Mouse (Mus musculus): ENCODE results near the gene Gtpbp1. TPM values are rescaled to one million over a fixed set of nuclear protein-coding genes. Genes with fewer than 3 reads are reported as not detected.

The Gtpbp1 gene
- total RNA-seq, 2 experiments from 2014 or later, result 28.8 to 30.2 TPM

- peak; percentile 75 to 77 for DNase-seq (ENCODE audit: low spot score in 2 of 2)
Measured at GRCm38 (mm10) chr15:79752742-79753419, 62.2 kb downstream of the Gtpbp1 start.

DNA sequence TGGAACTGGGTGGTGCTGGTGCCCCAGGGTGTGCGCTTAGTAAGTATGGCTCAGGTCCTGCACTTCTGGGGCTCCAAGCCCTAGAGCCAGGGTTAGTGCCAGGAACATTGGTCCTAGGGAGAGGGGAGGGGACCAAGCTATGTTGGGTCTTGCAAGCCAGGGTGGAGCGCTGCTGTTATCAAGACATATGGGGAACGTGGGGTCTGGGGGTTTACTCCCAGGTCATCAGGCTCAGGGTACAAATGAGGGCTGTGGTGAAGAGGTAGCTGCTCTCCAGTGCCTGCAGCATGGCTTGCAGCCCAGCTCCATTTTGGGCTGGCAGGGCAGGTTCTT lies 62.7 kb downstream of the Gtpbp1 start:
- DNase-seq (ENCODE audit: low spot score in 2 of 2), result no peak

GRCm38 (mm10) chr15:79753873-79754272 lies 63.2 kb downstream of the Gtpbp1 start:
- no peak for DNase-seq (ENCODE audit: low spot score in 2 of 2)

DNA sequence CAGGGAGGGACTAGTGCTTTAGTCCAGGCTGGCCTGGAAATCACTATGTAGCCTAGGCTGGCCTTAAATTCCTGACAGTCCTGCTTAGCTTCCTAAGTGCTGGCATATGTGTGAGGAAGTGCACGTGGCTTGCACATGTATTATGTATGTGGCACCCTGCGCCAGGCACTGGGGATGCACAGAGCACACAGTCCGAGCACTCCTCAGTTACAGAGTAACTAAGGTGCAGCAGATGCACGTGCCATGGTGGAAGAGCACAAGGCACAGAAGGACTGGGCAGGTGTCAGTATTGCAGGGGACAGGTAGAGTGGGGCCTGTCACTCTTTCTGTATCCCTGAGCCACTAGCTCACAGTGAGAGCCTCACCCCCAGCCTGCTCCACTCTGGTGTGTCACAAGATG lies 64.5 kb downstream of the Gtpbp1 start:
- DNase-seq (ENCODE audit: low spot score in 2 of 2), result no peak

DNA sequence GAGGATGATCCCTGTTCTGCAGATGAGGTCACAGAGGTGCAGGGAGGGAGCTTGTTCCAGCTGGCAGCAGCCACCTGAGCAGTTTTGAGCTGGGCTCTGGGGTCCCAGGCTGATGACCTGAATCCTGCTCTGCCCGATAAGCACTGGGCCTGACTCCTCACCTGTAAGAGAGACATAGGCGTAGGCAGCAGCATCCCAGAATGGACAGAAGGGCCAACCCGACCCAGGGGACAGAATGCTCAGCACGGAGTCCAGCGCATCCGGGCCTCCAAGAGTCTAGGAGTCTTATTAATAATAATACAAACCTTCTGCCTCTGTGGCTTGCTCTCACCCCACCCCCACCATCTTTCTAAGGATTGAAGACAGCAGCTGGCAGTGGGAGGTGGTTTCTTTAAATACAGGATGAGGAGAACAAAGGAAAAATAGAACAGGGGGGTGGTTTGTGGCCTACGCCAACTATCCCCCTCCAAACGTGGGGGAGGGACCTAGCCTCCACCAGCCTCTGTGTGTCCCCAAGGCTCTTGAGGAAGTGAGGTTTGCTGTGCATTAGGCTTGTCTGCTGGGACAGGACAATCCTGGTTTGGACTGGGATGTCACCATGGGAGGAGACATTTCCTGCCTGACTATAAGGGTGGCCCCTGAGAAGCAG lies 65.5 kb downstream of the Gtpbp1 start:
- DNase-seq (ENCODE audit: low spot score in 2 of 2), result no peak

DNA sequence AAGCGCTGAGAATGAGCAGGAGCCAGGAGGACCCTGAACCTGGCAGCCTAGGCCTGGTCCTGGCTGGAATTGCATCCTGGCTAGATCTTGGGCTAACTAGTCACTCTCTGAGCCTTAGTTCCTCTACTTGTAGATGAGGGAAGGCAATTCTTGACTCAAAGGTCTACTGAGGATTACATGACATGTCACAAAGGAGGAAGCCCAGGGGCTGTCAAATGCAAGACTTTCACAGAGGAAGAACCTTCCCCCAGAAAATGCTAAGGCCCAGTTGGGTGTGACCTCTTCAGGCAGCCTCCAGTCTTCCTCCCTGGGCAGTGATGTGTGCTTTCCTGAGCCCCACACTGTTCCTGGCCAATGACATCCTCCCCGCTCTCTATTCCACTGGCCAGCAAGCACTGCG lies 66.5 kb downstream of the Gtpbp1 start:
- DNase-seq (ENCODE audit: low spot score in 2 of 2), result no peak

DNA sequence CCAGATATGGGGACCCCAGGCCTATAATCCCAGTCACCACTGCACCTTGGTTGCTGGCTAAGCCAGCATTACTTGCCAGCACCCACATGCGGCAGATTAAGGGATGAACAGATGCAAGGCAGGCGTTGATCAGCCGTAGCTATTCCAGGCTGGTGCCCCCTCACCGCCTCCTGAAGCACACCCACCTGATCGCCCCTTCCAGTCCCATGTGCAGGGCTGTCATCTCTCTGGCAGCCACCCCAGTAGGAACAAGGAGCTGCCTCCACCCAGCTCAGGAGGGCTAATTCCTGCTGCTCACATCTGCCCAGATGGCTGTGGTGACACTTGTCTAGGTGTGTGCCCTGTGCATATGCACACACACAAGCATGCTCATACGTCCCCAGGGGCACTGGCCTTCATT lies 70.3 kb downstream of the Gtpbp1 start:
- DNase-seq (ENCODE audit: low spot score in 2 of 2), result no peak

DNA sequence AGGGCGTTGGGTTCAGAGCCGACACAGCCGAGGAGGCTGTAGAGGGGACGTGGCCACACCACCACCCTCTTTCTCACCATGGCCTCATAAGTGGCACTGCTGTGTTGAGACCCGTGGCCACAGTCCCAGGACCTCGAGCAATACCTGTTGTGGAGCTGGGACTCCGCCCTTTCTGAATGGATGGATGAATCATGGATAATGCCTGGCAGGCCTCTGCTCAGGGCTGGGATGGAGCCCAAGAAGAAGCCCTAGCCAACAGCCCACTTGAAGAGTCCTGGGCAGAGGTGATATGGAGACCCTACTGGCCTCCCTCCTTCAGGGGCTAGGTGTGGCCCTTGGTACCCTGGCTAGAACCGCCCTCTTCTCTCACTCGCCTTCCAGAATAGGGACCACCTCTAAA lies 72.4 kb downstream of the Gtpbp1 start:
- DNase-seq (ENCODE audit: low spot score in 2 of 2), result no peak

DNA sequence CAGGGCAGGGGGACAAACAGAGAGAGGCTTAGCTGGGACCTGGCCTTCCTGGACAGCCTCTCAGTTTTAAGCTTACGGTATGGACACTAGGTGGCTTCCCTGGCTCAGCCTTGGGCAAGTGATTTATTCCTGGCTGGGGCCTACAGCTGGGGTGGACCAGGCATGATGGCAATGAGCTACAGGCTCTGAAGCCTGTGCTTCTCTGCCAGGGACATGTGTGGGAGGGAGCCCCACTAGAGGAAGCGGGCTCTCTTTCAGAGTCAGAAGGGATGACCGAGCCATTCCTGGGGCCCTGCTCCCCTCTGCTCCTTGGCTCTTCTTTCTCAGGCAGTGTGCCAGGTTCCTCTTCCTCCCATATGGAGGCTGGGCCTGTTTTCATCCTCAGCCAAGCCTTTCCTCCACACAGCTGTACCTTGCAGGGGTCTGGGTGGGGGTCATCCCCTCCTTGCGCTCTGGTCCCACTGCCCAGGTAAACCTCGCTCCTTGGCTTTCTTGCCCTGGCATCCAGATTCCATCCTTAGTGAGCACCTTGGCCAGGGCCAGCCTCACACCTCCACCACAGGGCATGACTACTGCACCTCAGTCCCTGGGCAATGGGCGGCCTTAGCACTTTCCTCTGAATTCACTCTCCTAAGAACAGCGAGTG lies 73.1 kb downstream of the Gtpbp1 start:
- DNase-seq (ENCODE audit: low spot score in 2 of 2), result no peak

GRCm38 (mm10) chr15:79764539-79765267 lies 74.1 kb downstream of the Gtpbp1 start:
- no peak for DNase-seq (ENCODE audit: low spot score in 2 of 2)

- DNase-seq (ENCODE audit: low spot score in 2 of 2), result no peak
Measured at GRCm38 (mm10) chr15:79765361-79765760, 74.7 kb downstream of the Gtpbp1 start.

DNA sequence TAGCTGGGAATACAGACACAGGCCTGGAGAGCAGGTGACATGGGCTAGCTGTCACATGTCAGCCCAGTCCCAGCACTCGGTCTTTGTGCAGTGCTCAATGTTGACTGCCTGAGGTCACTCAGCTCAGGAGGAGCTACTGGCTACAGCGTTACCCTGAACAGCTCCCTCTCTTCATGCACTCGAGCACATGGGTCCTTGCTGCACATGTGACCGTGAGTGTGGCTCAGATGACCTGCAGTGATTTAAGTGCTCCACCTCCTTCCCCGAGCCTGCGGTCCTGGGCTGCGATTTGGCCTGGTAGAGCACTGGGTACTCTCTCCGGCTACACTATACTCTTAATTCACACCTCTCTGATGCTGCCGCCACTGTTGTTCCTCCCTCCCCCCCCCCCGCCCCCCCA lies 75.5 kb downstream of the Gtpbp1 start:
- no peak for DNase-seq (ENCODE audit: low spot score in 2 of 2)

- DNase-seq (ENCODE audit: low spot score in 2 of 2), result no peak
Measured at GRCm38 (mm10) chr15:79766586-79767071, 76.0 kb downstream of the Gtpbp1 start.

DNA sequence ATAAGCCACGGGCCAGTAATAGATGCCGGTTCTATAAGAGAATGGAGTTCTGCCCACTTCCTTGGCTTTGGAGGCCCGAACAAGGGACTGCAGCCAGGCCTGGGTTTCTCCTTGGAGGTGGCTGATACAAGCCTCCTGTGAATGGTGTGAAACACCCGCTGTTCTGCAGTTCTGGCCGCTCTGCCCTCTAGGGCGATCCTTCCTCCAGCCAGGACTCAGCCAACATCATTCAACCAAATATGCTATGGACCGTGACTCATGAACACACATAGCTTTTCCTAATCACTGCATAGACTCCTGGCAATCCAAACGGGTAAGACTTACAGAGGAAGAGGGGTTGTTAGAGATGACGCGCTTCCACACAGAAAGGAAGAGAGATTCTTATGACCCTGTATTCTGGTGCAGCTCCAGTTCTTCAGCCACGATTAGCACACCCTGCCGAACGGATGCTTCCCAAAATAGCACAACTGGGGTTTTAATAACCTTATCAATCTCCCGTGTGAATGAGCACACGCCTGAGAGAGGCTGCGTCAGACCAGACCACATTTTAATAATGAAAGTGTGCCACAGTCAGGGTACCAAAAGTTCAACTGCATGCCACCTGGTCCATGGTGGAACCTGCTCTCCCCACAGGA lies 76.8 kb downstream of the Gtpbp1 start:
- no peak for DNase-seq (ENCODE audit: low spot score in 2 of 2)

DNA sequence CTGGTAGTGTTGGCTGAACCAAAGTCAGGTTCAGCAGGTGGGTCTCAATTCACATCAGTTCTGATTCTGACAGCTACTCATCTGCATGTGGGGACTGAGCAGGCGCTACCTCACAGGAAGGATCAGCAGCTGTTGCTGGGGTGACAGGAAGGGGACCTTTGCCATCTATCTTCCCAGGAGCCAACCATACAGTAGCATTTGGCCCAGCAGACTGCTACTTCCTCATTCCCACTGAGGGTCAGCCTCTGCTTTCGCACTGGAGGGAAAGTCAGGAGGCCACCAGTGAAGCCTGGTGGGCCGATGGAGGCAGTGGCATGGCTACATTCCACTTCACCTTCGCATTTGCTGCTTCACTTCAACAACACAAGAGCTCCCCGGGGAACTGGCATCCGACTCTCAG lies 77.7 kb downstream of the Gtpbp1 start:
- no peak for DNase-seq (ENCODE audit: low spot score in 2 of 2)

DNA sequence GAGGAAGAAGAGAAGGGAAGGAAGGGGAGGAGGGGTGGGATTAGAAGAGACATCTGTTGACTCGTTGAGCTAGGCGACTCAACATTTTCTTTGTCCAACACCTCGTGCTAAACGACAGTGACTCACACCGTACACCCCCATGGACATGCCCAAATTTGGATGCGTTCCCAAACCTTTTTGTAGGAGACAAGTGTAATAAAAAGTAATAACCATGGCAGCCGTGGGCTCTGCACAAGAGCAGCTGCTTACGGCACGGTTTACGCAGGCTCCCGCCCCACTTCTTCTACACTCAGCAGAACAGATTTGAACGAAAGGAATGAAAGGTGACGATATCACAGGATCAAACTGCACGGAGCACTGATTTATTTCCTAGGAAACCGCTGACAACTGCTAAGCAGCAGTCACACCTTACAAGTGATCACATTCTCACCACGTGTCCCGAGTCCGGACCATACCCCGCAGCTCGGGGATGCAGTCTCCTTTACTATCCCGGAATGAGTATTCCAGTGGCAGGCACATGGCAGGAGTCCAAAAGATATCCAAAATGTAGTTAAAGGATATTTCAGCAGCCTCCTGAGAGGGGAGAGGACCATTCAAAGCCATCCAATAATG lies 80.1 kb downstream of the Gtpbp1 start:
- no peak for DNase-seq (ENCODE audit: low spot score in 2 of 2)

Other genes starting within 250 kb of the Gtpbp1 start
- 10 to 100 TPM; 69.2 to 80.6 TPM for gene Csnk1e, start 235.3 kb upstream of the Gtpbp1 start, total RNA-seq (2021)
- gene Kcnj4, start 185.6 kb upstream of the Gtpbp1 start, total RNA-seq (2021), result under 1 TPM in 1 of 2 experiments, not detected in 1; 0.42 TPM
- 1 to 10 TPM; 1.6 to 4.0 TPM for gene Kdelr3, start 174.4 kb upstream of the Gtpbp1 start, total RNA-seq (2021)
- 100 to 1,000 TPM; 263 to 265 TPM for gene Ddx17, start 144.1 kb upstream of the Gtpbp1 start, total RNA-seq (2021)
- under 1 TPM; 0.50 to 0.93 TPM for gene Dmc1, start 85.7 kb upstream of the Gtpbp1 start, total RNA-seq (2021)
- 1 to 10 TPM; 1.5 to 2.0 TPM for gene Fam227a, start 31.9 kb upstream of the Gtpbp1 start, total RNA-seq (2021)
- 10 to 100 TPM; 16.9 to 18.7 TPM for gene Cby1, start 31.6 kb upstream of the Gtpbp1 start, total RNA-seq (2021)
- 100 to 1,000 TPM; 102 to 112 TPM for gene Tomm22, start 20.0 kb upstream of the Gtpbp1 start, total RNA-seq (2021)
- 10 to 100 TPM; 35.9 to 40.3 TPM for gene Josd1, start 2.9 kb upstream of the Gtpbp1 start, total RNA-seq (2021)
- 10 to 100 TPM; 53.1 to 75.3 TPM for gene Sun2, start 51.7 kb downstream of the Gtpbp1 start, total RNA-seq (2021)
- gene Dnal4, start 87.0 kb downstream of the Gtpbp1 start, total RNA-seq (2021), result 10 to 100 TPM; 15.0 to 16.6 TPM
- gene Nptxr, start 113.9 kb downstream of the Gtpbp1 start, total RNA-seq (2021), result 1 to 10 TPM; 5.1 to 5.5 TPM
- under 1 TPM; 0.32 to 0.89 TPM for gene Npcd, start 143.4 kb downstream of the Gtpbp1 start, total RNA-seq (2021)
- gene Cbx6, start 143.8 kb downstream of the Gtpbp1 start, total RNA-seq (2021), result 10 to 100 TPM; 41.0 to 43.1 TPM
- 10 to 100 TPM; 12.8 to 13.0 TPM for gene Apobec3, start 200.8 kb downstream of the Gtpbp1 start, total RNA-seq (2021)

Measured in adrenal gland, adult 18-20 months (tissue).